Mouse (Mus musculus) heart, embryonic 14.5 days (tissue): ENCODE measurements around the gene Rai1. TPM values are rescaled to one million over a fixed set of nuclear protein-coding genes. Genes with fewer than 3 reads are reported as not detected.

Experiments used
- ATAC-seq: fragments of 200-750 bp; cut with Nextera tagmentation; 2 replicates; pipeline ENCODE4 v1.8.0; 2017; ENCODE audit warnings: low read depth, moderate TSS enrichment; ENCODE audit not compliant: insufficient number of reproducible peaks, insufficient read depth, low FRiP score
- H3K27ac ChIP-seq, 2 experiments: fragments of 200-500 bp in 1 of 2; fragments of 300-500 bp in 1 of 2; sonication (generic) in 1 of 2; replicated peaks in 1 of 2; 2 replicates each; pipeline ENCODE4 v1.5.1; 2012 to 2014; ENCODE audit warnings: low read depth in 2 of 2, low read length in 2 of 2, control low read depth in 1 of 2, mild to moderate bottlenecking in 1 of 2, mixed read lengths in 1 of 2; ENCODE audit not compliant: control insufficient read depth in 1 of 2, insufficient read depth in 1 of 2
- H3K27me3 ChIP-seq: fragments of 300-500 bp; sonication (generic); 2 replicates; pipeline ENCODE4 v1.6.1; 2014; ENCODE audit warnings: mild to moderate bottlenecking, low read length, control low read depth; ENCODE audit not compliant: control insufficient read depth, insufficient read depth
- H3K36me3 ChIP-seq: fragments of 300-500 bp; sonication (generic); 2 replicates; pipeline ENCODE4 v1.6.1; 2014; ENCODE audit warnings: mild to moderate bottlenecking, control low read depth, low read length, mixed read lengths; ENCODE audit not compliant: control insufficient read depth, insufficient read depth
- H3K4me1 ChIP-seq, 2 experiments: fragments of 200-500 bp in 1 of 2; fragments of 300-500 bp in 1 of 2; sonication (generic) in 1 of 2; 2 replicates each; pipeline ENCODE4 v1.6.1; 2012 to 2014; ENCODE audit warnings: low read length in 2 of 2, control low read depth in 1 of 2, mixed read lengths in 1 of 2; ENCODE audit not compliant: control insufficient read depth in 2 of 2, insufficient read depth in 2 of 2
- H3K4me2 ChIP-seq: fragments of 300-500 bp; sonication (generic); 2 replicates; pipeline ENCODE4 v1.6.1; 2014; ENCODE audit warnings: mild to moderate bottlenecking, low read length
- H3K4me3 ChIP-seq, 2 experiments: fragments of 200-500 bp in 1 of 2; fragments of 300-500 bp in 1 of 2; sonication (generic) in 1 of 2; 2 replicates each; pipeline ENCODE4 v1.5.1; 2012 to 2014; ENCODE audit warnings: low read length in 2 of 2, mild to moderate bottlenecking in 2 of 2, control low read depth in 1 of 2, low read depth in 1 of 2, moderate library complexity in 1 of 2; ENCODE audit not compliant: control insufficient read depth in 1 of 2, insufficient read depth in 1 of 2
- H3K9ac ChIP-seq: fragments of 300-500 bp; sonication (generic); 2 replicates; pipeline ENCODE4 v1.6.1; 2014; ENCODE audit warnings: mild to moderate bottlenecking, low read length
- H3K9me3 ChIP-seq: fragments of 300-500 bp; sonication (generic); 2 replicates; pipeline ENCODE4 v1.6.1; 2016; ENCODE audit warnings: low read length, control low read depth; ENCODE audit not compliant: control insufficient read depth
- WGBS: fragments of 180-500 bp; shearing (Covaris S2); extraction: QIAGEN DNeasy Blood & Tissue Kit; methylation state at CpG from one replicate; pipeline ENCODE4 v1.1.7; 2014; 5-methylcytosine and 5-hydroxymethylcytosine counted together
- polyA plus RNA-seq: library from polyadenylated mRNA; unstranded; fragments of >200 nt; fragmentation: Nextera tagmentation; extraction: Ambion mirVana; gene quantifications from 2 replicates; pipeline ENCODE4 v1.2.1, GENCODE M21; 2014

Gene Rai1
- polyA plus RNA-seq, 1 experiment from 2014 or later = 19.0 TPM

GRCm38 (mm10) chr11:60195108-60195507, 90.3 kb downstream of the Rai1 start:
- H3K9ac ChIP-seq = no peak overlapping the region
- no peak overlapping the region for H3K27ac ChIP-seq
- peaks cover 0 to 8% of the 10 kb centered on the region in 2 experiments; a peak in 2 of 4 replicates for H3K4me1 ChIP-seq
- no peak for ATAC-seq
- peaks cover 7% of the 10 kb centered on the region; the same call in 1 of the 2 replicates for H3K9me3 ChIP-seq
- peaks cover 88% of the 10 kb centered on the region for H3K36me3 ChIP-seq
- H3K4me3 ChIP-seq = no peak overlapping the region
- no peaks in the 10 kb centered on the region for H3K27me3 ChIP-seq
- H3K4me2 ChIP-seq = no peak overlapping the region

GRCm38 (mm10) chr11:60196344-60196743, 91.5 kb downstream of the Rai1 start:
- no peak overlapping the region for H3K4me3 ChIP-seq
- no peaks in the 10 kb centered on the region for H3K27me3 ChIP-seq
- no peak overlapping the region for H3K27ac ChIP-seq
- H3K4me1 ChIP-seq = peaks cover 0 to 9% of the 10 kb centered on the region in 2 experiments; a peak in 2 of 4 replicates
- no peak for ATAC-seq
- peaks cover 7% of the 10 kb centered on the region; the same call in 1 of the 2 replicates for H3K9me3 ChIP-seq
- no peak overlapping the region for H3K9ac ChIP-seq
- H3K4me2 ChIP-seq = no peak overlapping the region
- WGBS = 77% methylated on average over 5 of the region's 5 CpGs
- H3K36me3 ChIP-seq = peaks cover 88% of the 10 kb centered on the region

GRCm38 (mm10) chr11:60197998-60198619, 93.3 kb downstream of the Rai1 start:
- Histone ChIP-seq H3K4me3 (no peak overlapping the region), H3K27ac (peak overlapping the region in 1 of 2 experiments; percentile 11; a peak in 1 of 4 replicates), H3K36me3 (peaks cover 91% of the 10 kb centered on the region), H3K27me3 (no peaks in the 10 kb centered on the region), H3K4me1 (peaks cover 0 to 9% of the 10 kb centered on the region in 2 experiments; a peak in 2 of 4 replicates), H3K9ac (no peak overlapping the region), H3K9me3 (peaks cover 7% of the 10 kb centered on the region; the same call in 1 of the 2 replicates), H3K4me2 (no peak overlapping the region)
- WGBS = 79% methylated on average over 24 of the region's 24 CpGs
- ATAC-seq = no peak

GRCm38 (mm10) chr11:60198651-60199050, 93.8 kb downstream of the Rai1 start:
- 89% methylated on average over 12 of the region's 12 CpGs for WGBS
- H3K4me2 ChIP-seq = no peak overlapping the region

GRCm38 (mm10) chr11:60199702-60200184, 94.9 kb downstream of the Rai1 start:
- peak; percentile 41; the same call in 1 of the 2 replicates for ATAC-seq
- H3K9ac ChIP-seq = no peak overlapping the region; the same call in 1 of the 2 replicates
- peak overlapping the region in 1 of 2 experiments; percentile 24; a peak in 2 of 4 replicates for H3K27ac ChIP-seq
- H3K36me3 ChIP-seq = peaks cover 94% of the 10 kb centered on the region
- WGBS = 17% methylated on average over 18 of the region's 18 CpGs
- peaks cover 0 to 9% of the 10 kb centered on the region in 2 experiments; a peak in 2 of 4 replicates for H3K4me1 ChIP-seq
- no peak overlapping the region for H3K4me3 ChIP-seq
- H3K27me3 ChIP-seq = no peaks in the 10 kb centered on the region
- no peak overlapping the region for H3K4me2 ChIP-seq
- H3K9me3 ChIP-seq = peaks cover 4% of the 10 kb centered on the region; the same call in 1 of the 2 replicates

More at GRCm38 (mm10) chr11:60198651-60199050, 93.8 kb downstream of the Rai1 start:
- no peak for ATAC-seq
- Histone ChIP-seq H3K9me3 (peaks cover 7% of the 10 kb centered on the region; the same call in 1 of the 2 replicates), H3K9ac (no peak overlapping the region), H3K4me1 (peaks cover 0 to 9% of the 10 kb centered on the region in 2 experiments; a peak in 2 of 4 replicates), H3K4me3 (no peak overlapping the region), H3K27me3 (no peaks in the 10 kb centered on the region), H3K27ac (no peak overlapping the region), H3K36me3 (peaks cover 94% of the 10 kb centered on the region)

- no peaks in the 10 kb centered on the region for H3K9me3 ChIP-seq
- no peak for ATAC-seq
- H3K9ac ChIP-seq = no peak overlapping the region
- peaks cover 3 to 13% of the 10 kb centered on the region in 2 experiments; a peak in 3 of 4 replicates for H3K4me1 ChIP-seq
- no peak overlapping the region for H3K4me2 ChIP-seq
- H3K27ac ChIP-seq = peak overlapping the region in 1 of 2 experiments; percentile 24; a peak in 1 of 4 replicates
- H3K4me3 ChIP-seq = no peak overlapping the region
- H3K36me3 ChIP-seq = peaks cover 94% of the 10 kb centered on the region
- H3K27me3 ChIP-seq = no peaks in the 10 kb centered on the region
- WGBS = 86% methylated on average over 11 of the region's 11 CpGs
Measured at GRCm38 (mm10) chr11:60200384-60200783, 95.6 kb downstream of the Rai1 start.

- peaks cover 9 to 32% of the 10 kb centered on the region in 2 experiments for H3K4me1 ChIP-seq
- H3K9ac ChIP-seq = no peak overlapping the region
- ATAC-seq = no peak
- H3K4me3 ChIP-seq = no peak overlapping the region
- peaks cover 91% of the 10 kb centered on the region for H3K36me3 ChIP-seq
- H3K27me3 ChIP-seq = no peaks in the 10 kb centered on the region
- no peak overlapping the region for H3K27ac ChIP-seq
- no peaks in the 10 kb centered on the region for H3K9me3 ChIP-seq
- H3K4me2 ChIP-seq = no peak overlapping the region
- WGBS = 94% methylated on average over 26 of the region's 26 CpGs
Measured at GRCm38 (mm10) chr11:60202710-60203638, 98.2 kb downstream of the Rai1 start.
